Mouse (Mus musculus): ENCODE data around the gene Diras2. TPM values are rescaled to one million over a fixed set of nuclear protein-coding genes. Genes with fewer than 3 reads are reported as not detected.

The Diras2 gene
- polyA plus RNA-seq, 1 experiment from 2014 or later, result 0.14 TPM

DNA sequence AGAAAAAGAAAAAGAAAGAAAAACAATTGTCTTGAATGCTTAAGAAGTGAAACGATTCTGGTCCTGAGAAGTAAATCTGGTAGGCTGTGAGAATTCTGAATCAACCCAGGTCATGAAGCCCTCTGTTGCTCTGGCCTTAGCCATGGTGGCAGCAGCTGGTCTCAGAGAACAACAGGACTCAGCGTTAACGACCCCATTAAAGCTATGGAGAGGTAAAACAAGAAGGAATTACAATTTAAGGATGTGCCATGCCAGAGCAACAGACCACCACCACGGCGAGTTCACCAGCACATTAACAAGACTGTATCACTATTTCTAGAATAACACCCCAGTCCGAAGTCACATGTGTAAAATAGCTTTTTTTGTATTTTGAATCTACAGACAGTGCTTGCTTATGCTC is 65.9 kb downstream of the Diras2 start:
- ATAC-seq (ENCODE audit: insufficient read depth), result no peak
- WGBS, result 71% methylated on average over 6 of the region's 6 CpGs
- no peak overlapping the region for H3K27ac ChIP-seq (ENCODE audit: low read depth)
- H3K4me2 ChIP-seq, result no peak overlapping the region
- H3K4me1 ChIP-seq (ENCODE audit: insufficient read depth), result no peaks in the 10 kb centered on the region
- no peaks in the 10 kb centered on the region for H3K9me3 ChIP-seq (ENCODE audit: low read depth, low read length)
- no peaks in the 10 kb centered on the region for H3K27me3 ChIP-seq (ENCODE audit: insufficient read depth, low read length)
- TF ChIP-seq CTCF (IDR thresholded peaks at IDR 0.05; ENCODE audit: low read depth), result no peak
- no peak overlapping the region for H3K9ac ChIP-seq
- H3K4me3 ChIP-seq (ENCODE audit: low read depth, low read length), result no peak overlapping the region
- H3K36me3 ChIP-seq (ENCODE audit: insufficient read depth), result no peaks in the 10 kb centered on the region
- DNase-seq, result no peak

DNA sequence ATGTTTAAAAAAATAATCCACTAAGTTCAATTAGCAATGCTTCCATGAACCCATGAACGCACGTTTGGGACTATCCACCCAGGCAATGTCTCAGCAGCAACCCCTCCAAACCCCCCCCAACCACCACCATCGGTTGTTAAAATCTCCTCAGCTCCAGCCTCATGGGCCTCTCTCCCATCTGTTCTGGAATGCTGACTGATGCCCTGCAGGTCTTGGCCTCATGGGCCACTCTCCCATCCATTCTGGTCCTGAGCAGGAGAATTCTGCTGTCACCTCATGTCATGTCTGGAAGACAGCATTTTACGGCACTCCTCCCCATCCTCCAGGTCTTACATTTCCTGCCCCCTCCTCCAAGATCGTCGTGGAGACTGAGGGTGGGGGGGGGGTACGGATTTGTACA is 71.1 kb downstream of the Diras2 start:
- no peaks in the 10 kb centered on the region for H3K9me3 ChIP-seq (ENCODE audit: low read depth, low read length)
- DNase-seq, result no peak
- no peak overlapping the region for H3K4me2 ChIP-seq
- H3K4me3 ChIP-seq (ENCODE audit: low read depth, low read length), result no peak overlapping the region
- no peak for TF ChIP-seq CTCF (IDR thresholded peaks at IDR 0.05; ENCODE audit: low read depth)
- 56% methylated on average over 7 of the region's 7 CpGs for WGBS
- no peak overlapping the region for H3K9ac ChIP-seq
- no peaks in the 10 kb centered on the region for H3K27me3 ChIP-seq (ENCODE audit: insufficient read depth, low read length)
- ATAC-seq (ENCODE audit: insufficient read depth), result no peak
- no peaks in the 10 kb centered on the region for H3K36me3 ChIP-seq (ENCODE audit: insufficient read depth)
- no peaks in the 10 kb centered on the region for H3K4me1 ChIP-seq (ENCODE audit: insufficient read depth)
- no peak overlapping the region for H3K27ac ChIP-seq (ENCODE audit: low read depth)

DNA sequence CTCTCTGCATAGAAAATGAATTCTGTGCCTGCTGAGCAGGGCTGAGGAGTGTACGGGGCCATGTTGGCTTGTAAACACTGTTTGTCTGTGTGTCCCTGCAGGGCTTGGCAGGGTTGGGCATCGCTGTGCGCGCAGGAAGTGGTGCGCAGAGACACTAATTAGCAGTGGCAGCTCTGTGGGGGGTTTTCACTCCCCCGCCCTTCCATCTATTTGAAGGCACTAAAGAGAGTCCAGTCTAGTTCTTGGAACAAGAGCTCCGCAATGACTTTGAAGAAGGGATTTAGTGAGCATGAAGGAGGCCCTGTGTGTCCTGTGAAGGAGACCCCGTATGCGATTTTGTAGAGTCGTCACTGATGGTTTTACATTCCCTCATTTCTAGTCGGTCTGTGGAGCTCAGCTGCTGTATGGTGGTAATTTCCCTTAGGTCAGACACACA is 73.2 kb downstream of the Diras2 start:
- Histone ChIP-seq H3K4me3 (ENCODE audit: low read depth, low read length) (no peak overlapping the region), H3K4me2 (no peak overlapping the region), H3K9ac (no peak overlapping the region), H3K4me1 (ENCODE audit: insufficient read depth) (no peaks in the 10 kb centered on the region), H3K36me3 (ENCODE audit: insufficient read depth) (no peaks in the 10 kb centered on the region), H3K9me3 (ENCODE audit: low read depth, low read length) (no peaks in the 10 kb centered on the region), H3K27ac (ENCODE audit: low read depth) (no peak overlapping the region), H3K27me3 (ENCODE audit: insufficient read depth, low read length) (no peaks in the 10 kb centered on the region)
- no peak for TF ChIP-seq CTCF (IDR thresholded peaks at IDR 0.05; ENCODE audit: low read depth)
- DNase-seq, result no peak
- no peak for ATAC-seq (ENCODE audit: insufficient read depth)
- WGBS, result 87% methylated on average over 11 of the region's 11 CpGs

DNA sequence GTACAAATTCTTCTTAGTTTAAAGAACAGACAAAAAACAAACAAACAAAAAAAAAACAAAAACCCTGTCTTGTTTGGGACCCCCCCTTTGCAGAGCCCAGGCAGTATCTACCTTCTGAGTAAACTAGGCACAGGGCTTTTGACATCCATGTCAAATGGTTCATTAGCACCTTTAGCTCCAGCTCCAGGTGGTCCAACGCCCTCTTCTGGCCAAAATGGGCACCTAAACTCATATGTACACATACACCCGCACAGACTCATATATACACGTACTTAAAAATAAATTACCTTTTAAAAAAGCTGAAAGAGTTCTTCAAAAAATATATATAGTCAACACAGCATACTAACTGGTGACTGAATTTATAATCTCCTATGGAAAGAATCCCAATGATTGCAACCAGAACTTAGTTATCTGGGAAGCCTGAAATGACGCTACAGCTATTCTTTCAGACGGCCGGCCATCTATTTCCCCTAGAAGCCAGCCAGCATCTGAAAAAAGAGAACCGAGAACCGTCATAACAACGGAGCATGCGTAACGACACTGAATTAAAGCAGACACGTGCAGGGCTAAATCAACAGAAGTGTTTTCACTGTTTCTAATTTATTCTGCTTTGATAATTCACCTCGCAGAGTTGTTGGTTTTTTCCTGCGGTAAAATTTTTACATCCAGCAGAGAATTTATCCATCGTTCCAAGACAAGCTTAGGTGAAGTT is 73.7 kb downstream of the Diras2 start:
- no peaks in the 10 kb centered on the region for H3K27me3 ChIP-seq (ENCODE audit: insufficient read depth, low read length)
- 82% methylated on average over 15 of the region's 15 CpGs for WGBS
- H3K4me3 ChIP-seq (ENCODE audit: low read depth, low read length), result no peak overlapping the region
- ATAC-seq (ENCODE audit: insufficient read depth) (no peak), DNase-seq (no peak)
- TF ChIP-seq CTCF (IDR thresholded peaks at IDR 0.05; ENCODE audit: low read depth), result no peak
- no peaks in the 10 kb centered on the region for H3K4me1 ChIP-seq (ENCODE audit: insufficient read depth)
- no peak overlapping the region for H3K27ac ChIP-seq (ENCODE audit: low read depth)
- no peak overlapping the region for H3K9ac ChIP-seq
- H3K4me2 ChIP-seq, result no peak overlapping the region
- no peaks in the 10 kb centered on the region for H3K36me3 ChIP-seq (ENCODE audit: insufficient read depth)
- no peaks in the 10 kb centered on the region for H3K9me3 ChIP-seq (ENCODE audit: low read depth, low read length)

DNA sequence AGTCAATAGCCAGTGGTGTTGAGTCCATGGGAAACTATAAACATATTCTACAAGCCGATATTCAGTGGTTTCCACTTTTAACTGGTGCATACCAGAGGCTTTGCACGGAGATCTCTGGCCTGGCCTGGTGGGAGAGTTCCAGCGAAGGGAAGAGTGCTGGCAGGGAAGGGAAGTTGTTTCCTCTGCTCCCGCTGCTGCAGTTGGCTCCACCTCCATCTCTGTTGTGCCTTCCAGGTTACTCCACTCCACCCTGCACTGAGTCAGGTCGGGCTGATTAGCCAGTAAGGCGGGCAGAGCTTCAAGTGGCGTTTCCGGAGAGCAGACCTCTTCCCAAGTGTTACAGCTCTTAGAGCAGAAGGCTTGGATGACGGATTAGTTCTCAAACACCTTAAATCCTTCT is 75.8 kb downstream of the Diras2 start:
- ATAC-seq (ENCODE audit: insufficient read depth) (no peak), DNase-seq (peak; percentile 34)
- Histone ChIP-seq H3K36me3 (ENCODE audit: insufficient read depth) (no peaks in the 10 kb centered on the region), H3K9me3 (ENCODE audit: low read depth, low read length) (no peaks in the 10 kb centered on the region), H3K9ac (no peak overlapping the region), H3K4me3 (ENCODE audit: low read depth, low read length) (no peak overlapping the region), H3K27me3 (ENCODE audit: insufficient read depth, low read length) (no peaks in the 10 kb centered on the region), H3K4me2 (no peak overlapping the region), H3K27ac (ENCODE audit: low read depth) (no peak overlapping the region), H3K4me1 (ENCODE audit: insufficient read depth) (no peaks in the 10 kb centered on the region)
- no peak for TF ChIP-seq CTCF (IDR thresholded peaks at IDR 0.05; ENCODE audit: low read depth)
- 27% methylated on average over 9 of the region's 9 CpGs for WGBS

DNA sequence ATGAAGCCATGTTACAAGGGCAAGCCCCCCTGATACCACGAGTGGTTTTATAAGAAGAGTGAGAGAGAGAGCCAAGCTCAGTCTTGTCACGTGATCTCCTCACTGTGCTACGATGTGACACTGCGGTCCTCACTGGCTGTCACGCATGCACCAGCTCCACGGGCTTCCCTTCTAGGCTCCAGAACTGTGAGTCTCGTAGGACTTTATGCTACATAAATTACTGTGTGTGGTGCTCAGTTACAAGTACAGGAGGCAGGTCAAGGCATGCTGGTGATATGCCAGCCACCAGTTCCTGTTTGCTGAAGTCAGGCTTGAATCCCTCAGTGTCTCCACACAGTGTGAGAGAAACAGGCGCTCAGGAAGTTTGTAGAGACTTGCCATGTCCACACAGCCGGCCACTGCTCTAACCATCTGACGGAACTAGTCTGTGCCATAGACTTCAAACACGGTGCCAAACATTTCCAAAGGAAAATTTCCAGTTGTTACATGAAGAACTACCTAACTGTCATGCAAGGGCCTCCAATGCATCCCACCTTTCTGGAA is 76.3 kb downstream of the Diras2 start:
- no peaks in the 10 kb centered on the region for H3K27me3 ChIP-seq (ENCODE audit: insufficient read depth, low read length)
- no peak for TF ChIP-seq CTCF (IDR thresholded peaks at IDR 0.05; ENCODE audit: low read depth)
- no peak overlapping the region for H3K9ac ChIP-seq
- no peaks in the 10 kb centered on the region for H3K9me3 ChIP-seq (ENCODE audit: low read depth, low read length)
- WGBS, result 75% methylated on average over 11 of the region's 11 CpGs
- H3K36me3 ChIP-seq (ENCODE audit: insufficient read depth), result no peaks in the 10 kb centered on the region
- DNase-seq (no peak), ATAC-seq (ENCODE audit: insufficient read depth) (no peak; the same call in 1 of the 2 replicates)
- no peak overlapping the region for H3K27ac ChIP-seq (ENCODE audit: low read depth)
- H3K4me1 ChIP-seq (ENCODE audit: insufficient read depth), result no peaks in the 10 kb centered on the region
- H3K4me3 ChIP-seq (ENCODE audit: low read depth, low read length), result no peak overlapping the region
- no peak overlapping the region for H3K4me2 ChIP-seq

Other genes starting within 250 kb of the Diras2 start
- gene Syk, start 51.9 kb upstream of the Diras2 start, polyA plus RNA-seq (2014; fragmentation: Nextera tagmentation; extraction: Ambion mirVana), result 6.0 and 6.6 TPM in 2 replicates

Data from lung, embryonic 14.5 days (tissue).